16 mouse cellular contexts compared by ENCODE assay signal in genomic region chr9:121756785-121757184, GRCm38 (mm10). TPM values are rescaled to one million over a fixed set of nuclear protein-coding genes. Genes with fewer than 3 reads are reported as not detected.
"Had no signal": no experiment of that assay in that cellular context is flagged by ENCODE, and none has a peak within 500 bp of the region (broad histone marks: within the 10 kb centered on the region; RNA-seq: fewer than 3 reads in every experiment).

No protein-coding gene starts in this region.

- DNase-seq: kidney, adult 18-20 months; kidney, postnatal 10 days; lung, adult 2 months; lung, postnatal 4 days; retina, postnatal 1 day; right cerebral cortex, postnatal 4 days; spleen, adult 18-20 months; thymus, adult 2 months; thymus, postnatal 25 days had no signal

- ATAC-seq: lung, postnatal 0 days; midbrain, embryonic 13.5 days had no signal

- H3K27me3 ChIP-seq: midbrain, embryonic 13.5 days; neural tube, embryonic 12.5 days had no signal

- H3K4me2 ChIP-seq: midbrain, embryonic 13.5 days; neural tube, embryonic 12.5 days had no signal

- H3K9ac ChIP-seq: liver, embryonic 14.5 days; midbrain, embryonic 13.5 days; neural tube, embryonic 12.5 days had no signal

- H3K9me3 ChIP-seq: midbrain, embryonic 13.5 days; neural tube, embryonic 12.5 days had no signal

- H3K27ac ChIP-seq: liver, embryonic 14.5 days; midbrain, embryonic 13.5 days; neural tube, embryonic 12.5 days had no signal

- H3K4me3 ChIP-seq: midbrain, embryonic 13.5 days; neural tube, embryonic 12.5 days had no signal

RNA-seq across cellular contexts. Expression of gene Klhl40, which starts 20.6 kb away (rescaled TPM):
- polyA plus RNA-seq: inflammation-experienced regulatory T-cells, adult 6 months; liver, adult 2 months; liver, embryonic 14.5 days had no signal

RNA-seq across cellular contexts. Expression of gene Hhatl, which starts 35.5 kb away (rescaled TPM):
- total RNA-seq: liver, adult 2 months had no signal
- polyA plus RNA-seq: inflammation-experienced regulatory T-cells, adult 6 months; kidney, embryonic 14.5 days; liver, adult 2 months; liver, embryonic 14.5 days; neural tube, embryonic 12.5 days had no signal
